Mouse (Mus musculus) lung, adult 2 months (tissue): ENCODE data around the gene Cops7a.

ENCODE experiments used
- CTCF ChIP-seq: fragments of 200-500 bp; IDR thresholded peaks from 2 replicates; pipeline ENCODE4 v1.5.1; 2011; ENCODE audit warnings: mild to moderate bottlenecking, low read length, control low read depth; ENCODE audit not compliant: insufficient read depth
- POLR2A ChIP-seq: fragments of 200-500 bp; IDR thresholded peaks from 2 replicates; pipeline ENCODE4 v1.6.1; 2011; ENCODE audit warnings: low read depth, mild to moderate bottlenecking, control low read depth, low read length, borderline replicate concordance; ENCODE audit errors: extremely low read depth

GRCm38 (mm10) chr6:125008586-125009128, 43.3 kb upstream of the Cops7a start:
- no peak for TF ChIP-seq CTCF
- TF ChIP-seq POLR2A: peak; percentile 86
